Mouse (Mus musculus): Measurements from ENCODE around the gene Dzip1. TPM values are rescaled to one million over a fixed set of nuclear protein-coding genes. Genes with fewer than 3 reads are reported as not detected.
A peak's percentile ranks its signal among the peaks of the same experiment; 100 is the strongest.

Gene Dzip1
- polyA plus RNA-seq, 1 experiment = 142 TPM

DNA sequence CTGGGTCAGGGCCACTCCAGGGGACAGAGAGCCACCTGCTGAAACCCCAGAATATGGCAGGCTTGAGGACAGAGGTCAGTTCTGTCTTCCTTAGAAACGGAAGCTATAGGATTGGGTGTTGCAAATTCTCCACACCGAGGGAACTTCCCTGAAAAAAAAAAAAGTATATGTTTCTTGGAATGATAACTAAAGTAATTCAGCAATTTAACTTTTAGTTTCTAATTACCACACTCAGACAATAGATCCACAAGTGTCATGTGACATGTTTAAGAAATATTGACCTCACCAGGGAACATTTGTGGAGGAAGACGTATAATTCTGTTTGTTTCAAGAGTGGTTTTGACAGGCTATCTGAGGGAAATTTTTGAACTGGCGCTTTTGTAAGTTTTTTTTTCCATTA is 93.7 kb downstream of the Dzip1 start:
- no peak for DNase-seq (ENCODE audit: low read depth)
- TF ChIP-seq CTCF (IDR thresholded peaks at IDR 0.05; ENCODE audit: borderline replicate concordance, extremely low read depth, insufficient read depth, insufficient read length) (no peak), POLR2A (IDR thresholded peaks at IDR 0.05; ENCODE audit: borderline replicate concordance, extremely low read depth, insufficient read depth, insufficient read length, poor library complexity, severe bottlenecking) (no peak)

DNA sequence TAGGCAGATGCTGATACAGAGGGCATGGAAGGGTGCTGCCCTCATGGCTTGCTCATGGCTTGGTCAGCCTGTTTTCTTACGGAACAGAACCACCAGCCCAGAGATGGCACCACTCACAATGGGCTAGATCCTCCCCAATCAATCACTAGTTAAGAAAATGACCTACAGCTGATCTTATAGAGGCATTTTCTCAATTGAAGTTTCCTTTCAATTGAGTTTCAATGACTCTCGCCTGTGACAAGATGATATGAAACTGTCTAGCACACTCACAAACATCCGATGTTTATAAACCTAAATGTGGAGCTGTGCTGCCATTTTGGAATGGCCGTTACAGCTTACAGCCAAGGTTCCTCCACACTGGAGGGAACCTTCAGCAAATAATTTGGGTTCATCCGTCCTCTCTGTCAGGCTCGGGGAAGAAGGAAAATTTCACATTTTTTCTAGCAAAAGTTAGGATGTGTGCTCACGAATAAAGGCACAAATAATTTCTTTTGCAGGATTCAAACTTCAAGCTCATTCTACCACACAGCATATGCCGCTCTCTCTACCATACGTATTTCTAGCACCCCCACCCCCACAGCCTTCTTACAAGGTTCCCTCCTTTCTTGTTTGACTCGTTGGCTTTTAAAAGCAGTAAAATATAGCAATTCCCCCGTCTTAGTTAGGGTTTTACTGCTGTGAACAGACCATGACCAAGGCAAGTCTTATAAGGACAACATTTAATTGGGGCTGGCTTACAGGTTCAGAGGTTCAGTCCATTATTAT is 95.7 kb downstream of the Dzip1 start:
- TF ChIP-seq CTCF (IDR thresholded peaks at IDR 0.05; ENCODE audit: borderline replicate concordance, extremely low read depth, insufficient read depth, insufficient read length) (no peak), POLR2A (IDR thresholded peaks at IDR 0.05; ENCODE audit: borderline replicate concordance, extremely low read depth, insufficient read depth, insufficient read length, poor library complexity, severe bottlenecking) (no peak)
- DNase-seq (ENCODE audit: low read depth) = no peak

DNA sequence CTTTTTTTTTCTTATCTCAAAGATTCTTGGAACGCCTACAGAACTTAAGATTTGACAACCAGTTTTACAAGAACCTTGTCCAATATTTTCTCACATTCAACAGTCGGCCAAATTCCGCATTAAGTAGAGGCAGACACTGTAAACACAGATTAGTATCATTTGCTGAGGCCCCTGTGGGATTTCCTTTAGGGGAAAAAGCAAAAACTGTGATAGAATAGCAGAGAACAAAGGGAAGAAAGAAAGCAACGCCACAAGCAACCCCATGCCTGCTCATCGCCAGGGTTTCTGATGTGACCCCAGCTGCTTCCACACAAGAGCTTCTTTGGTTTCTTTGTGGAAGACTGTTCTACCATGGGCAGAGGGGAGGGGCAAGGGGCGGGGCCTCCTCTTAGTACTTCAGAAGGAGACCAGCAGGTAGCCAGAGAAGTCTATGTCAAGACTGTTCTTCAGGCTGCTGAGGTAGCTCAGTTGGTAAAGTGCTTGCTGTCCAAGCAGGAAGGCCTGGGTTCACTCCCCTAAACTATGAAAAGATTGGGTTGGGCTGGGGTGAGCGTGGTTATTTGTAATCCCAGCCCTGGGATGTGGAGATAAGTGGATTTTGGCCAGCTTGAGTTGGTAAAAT is 97.9 kb downstream of the Dzip1 start:
- TF ChIP-seq POLR2A (IDR thresholded peaks at IDR 0.05; ENCODE audit: borderline replicate concordance, extremely low read depth, insufficient read depth, insufficient read length, poor library complexity, severe bottlenecking) (no peak), CTCF (IDR thresholded peaks at IDR 0.05; ENCODE audit: borderline replicate concordance, extremely low read depth, insufficient read depth, insufficient read length) (no peak)

GRCm38 (mm10) chr14:118826346-118826745 is 98.9 kb downstream of the Dzip1 start:
- TF ChIP-seq POLR2A (IDR thresholded peaks at IDR 0.05; ENCODE audit: borderline replicate concordance, extremely low read depth, insufficient read depth, insufficient read length, poor library complexity, severe bottlenecking) (no peak), CTCF (IDR thresholded peaks at IDR 0.05; ENCODE audit: borderline replicate concordance, extremely low read depth, insufficient read depth, insufficient read length) (no peak)
- no peak for DNase-seq (ENCODE audit: low read depth)

More for the DNA sequence above, 97.9 kb downstream of the Dzip1 start:
- DNase-seq (ENCODE audit: low read depth) = peak; percentile 62

Other genes starting within 250 kb of the Dzip1 start
- 1.4 and 1.7 TPM in 2 replicates for gene Abcc4, start 219.2 kb downstream of the Dzip1 start, polyA plus RNA-seq (2012; rRNA removed)
- 0.31 and 0.33 TPM in 2 replicates for gene Cldn10, start 137.6 kb downstream of the Dzip1 start, polyA plus RNA-seq (2012; rRNA removed)
- 11.3 and 13.1 TPM in 2 replicates for gene Dnajc3, start 12.5 kb upstream of the Dzip1 start, polyA plus RNA-seq (2012; rRNA removed)
- gene Uggt2, start 174.0 kb upstream of the Dzip1 start, polyA plus RNA-seq (2012; rRNA removed) = 42.6 and 43.8 TPM in 2 replicates
- gene Hs6st3, start 212.9 kb upstream of the Dzip1 start, polyA plus RNA-seq (2012; rRNA removed) = 4.2 and 11.1 TPM in 2 replicates

All from brain, embryonic 14.5 days (tissue).